Mouse (Mus musculus) brain, embryonic 14.5 days (tissue): Measurements from ENCODE around the gene a.

ENCODE experiments used
- CTCF ChIP-seq: fragments of 200-500 bp; IDR thresholded peaks from 2 replicates; pipeline ENCODE4 v1.5.1; 2012; ENCODE audit warnings: inconsistent platforms, mild to moderate bottlenecking, moderate library complexity, borderline replicate concordance; ENCODE audit not compliant: insufficient read depth, insufficient read length; ENCODE audit errors: extremely low read depth
- POLR2A ChIP-seq: fragments of 200-500 bp; IDR thresholded peaks from 2 replicates; pipeline ENCODE4 v1.6.1; 2012; ENCODE audit warnings: mild to moderate bottlenecking, inconsistent platforms, borderline replicate concordance; ENCODE audit not compliant: poor library complexity, insufficient read depth, insufficient read length, severe bottlenecking; ENCODE audit errors: extremely low read depth

GRCm38 (mm10) chr2:154950601-154951000 lies 159.4 kb downstream of the a start:
- TF ChIP-seq POLR2A: no peak
- no peak for TF ChIP-seq CTCF
